Mouse (Mus musculus) lung, embryonic 16.5 days (tissue): ENCODE results near the gene Fchsd2. TPM values are rescaled to one million over a fixed set of nuclear protein-coding genes. Genes with fewer than 3 reads are reported as not detected.

Experiments
- ATAC-seq: fragments of 200-750 bp; cut with Nextera tagmentation; 2 replicates; pipeline ENCODE4 v1.8.0; 2017; ENCODE audit warnings: low read depth, mild to moderate bottlenecking, moderate library complexity
- H3K27ac ChIP-seq: fragments of 300-500 bp; sonication (generic); 2 replicates; pipeline ENCODE4 v1.5.1; 2014; ENCODE audit warnings: mild to moderate bottlenecking, control low read depth, low read length
- H3K27me3 ChIP-seq: fragments of 300-500 bp; sonication (generic); 2 replicates; pipeline ENCODE4 v1.6.1; 2014; ENCODE audit warnings: low read depth, low read length, mixed read lengths; ENCODE audit not compliant: control insufficient read depth, insufficient read depth
- H3K36me3 ChIP-seq: fragments of 300-500 bp; sonication (generic); 2 replicates; pipeline ENCODE4 v1.6.1; 2014; ENCODE audit warnings: low read length; ENCODE audit not compliant: control insufficient read depth, insufficient read depth
- H3K4me1 ChIP-seq: fragments of 300-500 bp; sonication (generic); replicated peaks from 2 replicates; pipeline ENCODE4 v1.6.1; 2014; ENCODE audit warnings: low read length, mixed read lengths; ENCODE audit not compliant: control insufficient read depth, insufficient read depth
- H3K4me2 ChIP-seq: fragments of 300-500 bp; sonication (generic); 2 replicates; pipeline ENCODE4 v1.6.1; 2014; ENCODE audit warnings: low read depth, low read length, control low read depth
- H3K4me3 ChIP-seq: fragments of 300-500 bp; sonication (generic); 2 replicates; pipeline ENCODE4 v1.5.1; 2014; ENCODE audit warnings: mild to moderate bottlenecking, low read length, control low read depth
- H3K9ac ChIP-seq: fragments of 300-500 bp; sonication (generic); 2 replicates; pipeline ENCODE4 v1.6.1; 2014; ENCODE audit warnings: low read length, control low read depth
- H3K9me3 ChIP-seq: fragments of 300-500 bp; sonication (generic); 2 replicates; pipeline ENCODE4 v1.6.1; 2016; ENCODE audit warnings: low read length; ENCODE audit not compliant: control insufficient read depth
- WGBS: fragments of 180-500 bp; shearing (Covaris S2); extraction: QIAGEN DNeasy Blood & Tissue Kit; methylation state at CpG from one replicate; pipeline ENCODE4 v1.1.7; 2014; 5-methylcytosine and 5-hydroxymethylcytosine counted together
- polyA plus RNA-seq: library from polyadenylated mRNA; unstranded; fragments of >200 nt; fragmentation: Nextera tagmentation; extraction: Ambion mirVana; gene quantifications from 2 replicates; pipeline ENCODE4 v1.2.1, GENCODE M21; 2015

The Fchsd2 gene
- 21.8 and 22.3 TPM in 2 replicates for polyA plus RNA-seq

- no peaks in the 10 kb centered on the region for H3K27me3 ChIP-seq
- no peak within 1 kb of the TSS; the same call in 1 of the 2 replicates for H3K9ac ChIP-seq
- no peak for ATAC-seq
- 0 out of 2 replicates have a peak within 1 kb of the TSS, but pooled peaks have one; percentile 13 for H3K27ac ChIP-seq
- no peak within 1 kb of the TSS for H3K4me3 ChIP-seq
- no peaks in the 10 kb centered on the region for H3K36me3 ChIP-seq
- H3K9me3 ChIP-seq = no peaks in the 10 kb centered on the region
- peaks cover 3% of the 10 kb centered on the region for H3K4me1 ChIP-seq
- WGBS = 60% methylated on average over 7 of the region's 7 CpGs
- H3K4me2 ChIP-seq = no peak within 1 kb of the TSS
Measured at GRCm38 (mm10) chr7:101092618-101093017, at the start of gene Fchsd2. TSS of gene Fchsd2 (plus strand) at chr7:101092863.

- ATAC-seq = no peak
- H3K4me1 ChIP-seq = peaks cover 22% of the 10 kb centered on the region
- H3K9me3 ChIP-seq = no peaks in the 10 kb centered on the region
- no peak overlapping the region for H3K4me2 ChIP-seq
- H3K27ac ChIP-seq = no peak overlapping the region
- H3K27me3 ChIP-seq = no peaks in the 10 kb centered on the region
- 54% methylated on average over 8 of the region's 8 CpGs for WGBS
- no peak overlapping the region for H3K4me3 ChIP-seq
- no peak overlapping the region for H3K9ac ChIP-seq
- no peaks in the 10 kb centered on the region for H3K36me3 ChIP-seq
Measured at GRCm38 (mm10) chr7:101043846-101044541, 48.7 kb upstream of the Fchsd2 start.

GRCm38 (mm10) chr7:101048247-101048646, 44.4 kb upstream of the Fchsd2 start:
- 63% methylated on average over 5 of the region's 5 CpGs for WGBS
- no peak overlapping the region for H3K4me2 ChIP-seq
- H3K4me3 ChIP-seq = no peak overlapping the region
- no peak for ATAC-seq
- no peaks in the 10 kb centered on the region for H3K27me3 ChIP-seq
- no peaks in the 10 kb centered on the region for H3K9me3 ChIP-seq
- H3K36me3 ChIP-seq = no peaks in the 10 kb centered on the region
- H3K27ac ChIP-seq = no peak overlapping the region
- H3K9ac ChIP-seq = no peak overlapping the region
- peaks cover 10% of the 10 kb centered on the region for H3K4me1 ChIP-seq

GRCm38 (mm10) chr7:101049326-101050087, 43.2 kb upstream of the Fchsd2 start:
- no peak overlapping the region for H3K4me2 ChIP-seq
- ATAC-seq = peak; percentile 87
- no peaks in the 10 kb centered on the region for H3K9me3 ChIP-seq
- H3K4me3 ChIP-seq = no peak overlapping the region
- H3K27me3 ChIP-seq = no peaks in the 10 kb centered on the region
- H3K36me3 ChIP-seq = no peaks in the 10 kb centered on the region
- peaks cover 8% of the 10 kb centered on the region for H3K4me1 ChIP-seq
- 65% methylated on average over 7 of the region's 7 CpGs for WGBS
- H3K9ac ChIP-seq = no peak overlapping the region
- H3K27ac ChIP-seq = peak overlapping the region; percentile 18

GRCm38 (mm10) chr7:101050724-101051550, 41.7 kb upstream of the Fchsd2 start:
- Histone ChIP-seq H3K4me3 (no peak overlapping the region), H3K9ac (no peak overlapping the region), H3K27ac (peak overlapping the region; percentile 18), H3K36me3 (no peaks in the 10 kb centered on the region), H3K9me3 (no peaks in the 10 kb centered on the region), H3K4me2 (no peak overlapping the region), H3K27me3 (no peaks in the 10 kb centered on the region), H3K4me1 (peaks cover 8% of the 10 kb centered on the region)
- WGBS = 66% methylated on average over 13 of the region's 13 CpGs
- ATAC-seq = 0 out of 2 replicates have a peak, but pooled peaks have one; percentile 2

- H3K4me3 ChIP-seq = no peak overlapping the region
- no peaks in the 10 kb centered on the region for H3K9me3 ChIP-seq
- 19% methylated on average over 11 of the region's 11 CpGs for WGBS
- H3K27me3 ChIP-seq = no peaks in the 10 kb centered on the region
- ATAC-seq = peak; percentile 56
- H3K27ac ChIP-seq = peak overlapping the region; percentile 48
- peaks cover 8% of the 10 kb centered on the region for H3K4me1 ChIP-seq
- 0 out of 2 replicates have a peak overlapping the region, but pooled peaks have one; percentile 17 for H3K9ac ChIP-seq
- no peaks in the 10 kb centered on the region for H3K36me3 ChIP-seq
- H3K4me2 ChIP-seq = no peak overlapping the region
Measured at GRCm38 (mm10) chr7:101051551-101052221, 41.0 kb upstream of the Fchsd2 start.

- Histone ChIP-seq H3K9me3 (no peaks in the 10 kb centered on the region), H3K27me3 (no peaks in the 10 kb centered on the region), H3K4me3 (no peak overlapping the region), H3K27ac (no peak overlapping the region), H3K9ac (no peak overlapping the region), H3K36me3 (no peaks in the 10 kb centered on the region), H3K4me1 (peaks cover 8% of the 10 kb centered on the region), H3K4me2 (no peak overlapping the region)
- ATAC-seq = no peak
- 60% methylated on average over 2 of the region's 2 CpGs for WGBS
Measured at GRCm38 (mm10) chr7:101053136-101053535, 39.5 kb upstream of the Fchsd2 start.

- H3K36me3 ChIP-seq = no peaks in the 10 kb centered on the region
- no peaks in the 10 kb centered on the region for H3K4me1 ChIP-seq
- WGBS = 60% methylated on average over 4 of the region's 4 CpGs
- H3K27ac ChIP-seq = no peak overlapping the region
- no peak overlapping the region for H3K9ac ChIP-seq
- no peak for ATAC-seq
- H3K4me2 ChIP-seq = no peak overlapping the region
- H3K27me3 ChIP-seq = no peaks in the 10 kb centered on the region
- no peak overlapping the region for H3K4me3 ChIP-seq
- no peaks in the 10 kb centered on the region for H3K9me3 ChIP-seq
Measured at GRCm38 (mm10) chr7:101057309-101057708, 35.4 kb upstream of the Fchsd2 start.
